Mouse (Mus musculus): ENCODE results near the gene Slain1. TPM values are rescaled to one million over a fixed set of nuclear protein-coding genes. Genes with fewer than 3 reads are reported as not detected.

Gene Slain1
- polyA plus RNA-seq, 1 experiment: 10.9 TPM

DNA sequence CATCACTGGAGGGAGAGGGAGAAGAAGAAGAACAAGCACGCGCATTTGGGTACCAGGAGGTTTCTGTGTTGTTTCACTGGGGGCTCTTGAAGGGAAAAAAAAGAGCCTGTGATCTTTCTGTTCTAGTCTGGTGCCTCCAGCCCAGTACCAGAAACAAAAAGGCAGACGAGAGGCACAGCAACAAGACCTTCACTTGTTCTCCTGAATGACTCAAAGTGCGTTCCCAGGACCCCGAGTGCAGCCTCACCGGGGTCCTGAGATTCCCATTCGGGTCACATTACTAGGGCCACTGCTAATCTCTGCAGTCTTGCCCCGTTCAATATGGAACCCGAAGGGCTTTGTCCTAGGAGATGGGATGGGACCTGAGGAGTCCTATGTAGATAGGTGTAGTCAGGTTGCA, 73.3 kb downstream of the Slain1 start:
- no peaks in the 10 kb centered on the region for H3K36me3 ChIP-seq (ENCODE audit: control insufficient read depth, insufficient read depth, low read length)
- no peak overlapping the region for H3K27ac ChIP-seq (ENCODE audit: control insufficient read depth, insufficient read depth, low read depth, low read length)
- no peaks in the 10 kb centered on the region for H3K27me3 ChIP-seq (ENCODE audit: control insufficient read depth, insufficient read depth, low read length)
- no peak for TF ChIP-seq POLR2A (IDR thresholded peaks at IDR 0.05; ENCODE audit: control insufficient read depth, low read depth, low read length)
- peaks cover 11% of the 10 kb centered on the region for H3K4me1 ChIP-seq (ENCODE audit: control insufficient read depth, insufficient read depth, low read length)
- H3K4me3 ChIP-seq (ENCODE audit: control insufficient read depth, low read depth, low read length): no peak overlapping the region

- TF ChIP-seq CTCF (IDR thresholded peaks at IDR 0.05; ENCODE audit: control insufficient read depth, insufficient read depth, insufficient replicate concordance, low read depth, low read length): no peak
- no peak for TF ChIP-seq POLR2A (IDR thresholded peaks at IDR 0.05; ENCODE audit: control insufficient read depth, low read depth, low read length)
- H3K4me1 ChIP-seq (ENCODE audit: control insufficient read depth, insufficient read depth, low read length): peaks cover 16% of the 10 kb centered on the region
- no peaks in the 10 kb centered on the region for H3K27me3 ChIP-seq (ENCODE audit: control insufficient read depth, insufficient read depth, low read length)
- H3K4me3 ChIP-seq (ENCODE audit: control insufficient read depth, low read depth, low read length): no peak overlapping the region
- H3K27ac ChIP-seq (ENCODE audit: control insufficient read depth, insufficient read depth, low read depth, low read length): no peak overlapping the region
- no peaks in the 10 kb centered on the region for H3K36me3 ChIP-seq (ENCODE audit: control insufficient read depth, insufficient read depth, low read length)
Observed at GRCm38 (mm10) chr14:103723841-103724240, 73.8 kb downstream of the Slain1 start.

- H3K36me3 ChIP-seq (ENCODE audit: control insufficient read depth, insufficient read depth, low read length): no peaks in the 10 kb centered on the region
- H3K4me1 ChIP-seq (ENCODE audit: control insufficient read depth, insufficient read depth, low read length): peaks cover 18% of the 10 kb centered on the region
- H3K27ac ChIP-seq (ENCODE audit: control insufficient read depth, insufficient read depth, low read depth, low read length): peak overlapping the region; percentile 74
- TF ChIP-seq CTCF (IDR thresholded peaks at IDR 0.05; ENCODE audit: control insufficient read depth, insufficient read depth, insufficient replicate concordance, low read depth, low read length) (no peak), POLR2A (IDR thresholded peaks at IDR 0.05; ENCODE audit: control insufficient read depth, low read depth, low read length) (no peak)
- peak overlapping the region; percentile 58 for H3K4me3 ChIP-seq (ENCODE audit: control insufficient read depth, low read depth, low read length)
- no peaks in the 10 kb centered on the region for H3K27me3 ChIP-seq (ENCODE audit: control insufficient read depth, insufficient read depth, low read length)
Observed at GRCm38 (mm10) chr14:103728506-103728905, 78.5 kb downstream of the Slain1 start.

DNA sequence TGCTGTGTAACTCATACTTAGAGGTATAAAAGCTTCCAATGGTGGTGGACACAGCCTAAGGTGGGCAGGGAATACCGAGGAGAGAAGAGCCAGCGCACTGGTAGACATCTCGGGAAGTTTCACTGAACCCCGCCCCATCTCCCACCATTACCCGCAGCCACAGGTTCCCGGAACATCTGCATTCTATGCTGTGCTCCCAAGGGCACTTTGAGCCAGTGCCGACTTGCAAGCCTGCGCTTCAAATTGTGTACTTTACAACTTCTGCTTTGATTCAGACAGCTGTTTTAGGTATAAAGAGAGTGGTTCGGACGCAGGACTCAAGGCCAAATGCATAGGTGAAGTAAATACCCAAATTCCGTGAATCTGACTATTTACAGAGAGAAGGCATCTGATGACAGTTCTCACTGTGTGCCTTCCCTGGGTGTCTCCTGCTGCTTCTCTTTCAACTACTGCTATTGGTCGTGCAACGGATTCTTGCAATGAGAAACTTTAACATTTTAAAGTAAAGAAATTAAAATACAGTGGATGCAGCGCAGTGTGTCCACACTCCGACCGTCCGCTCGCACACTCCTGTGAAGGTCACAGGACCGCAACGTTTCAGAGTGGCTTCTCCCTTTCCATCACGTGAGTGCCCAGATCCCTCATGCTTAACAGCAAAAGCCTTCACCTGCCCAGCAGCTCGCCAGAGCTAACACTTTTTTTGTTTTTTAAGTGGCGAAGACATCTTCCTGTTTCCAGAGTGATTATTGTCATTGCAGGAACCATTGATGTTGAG, 79.1 kb downstream of the Slain1 start:
- peaks cover 18% of the 10 kb centered on the region for H3K4me1 ChIP-seq (ENCODE audit: control insufficient read depth, insufficient read depth, low read length)
- H3K27ac ChIP-seq (ENCODE audit: control insufficient read depth, insufficient read depth, low read depth, low read length): peak overlapping the region; percentile 74
- H3K27me3 ChIP-seq (ENCODE audit: control insufficient read depth, insufficient read depth, low read length): no peaks in the 10 kb centered on the region
- H3K36me3 ChIP-seq (ENCODE audit: control insufficient read depth, insufficient read depth, low read length): no peaks in the 10 kb centered on the region
- no peak for TF ChIP-seq CTCF (IDR thresholded peaks at IDR 0.05; ENCODE audit: control insufficient read depth, insufficient read depth, insufficient replicate concordance, low read depth, low read length)
- TF ChIP-seq POLR2A (IDR thresholded peaks at IDR 0.05; ENCODE audit: control insufficient read depth, low read depth, low read length): no peak
- H3K4me3 ChIP-seq (ENCODE audit: control insufficient read depth, low read depth, low read length): peak overlapping the region; percentile 58

DNA sequence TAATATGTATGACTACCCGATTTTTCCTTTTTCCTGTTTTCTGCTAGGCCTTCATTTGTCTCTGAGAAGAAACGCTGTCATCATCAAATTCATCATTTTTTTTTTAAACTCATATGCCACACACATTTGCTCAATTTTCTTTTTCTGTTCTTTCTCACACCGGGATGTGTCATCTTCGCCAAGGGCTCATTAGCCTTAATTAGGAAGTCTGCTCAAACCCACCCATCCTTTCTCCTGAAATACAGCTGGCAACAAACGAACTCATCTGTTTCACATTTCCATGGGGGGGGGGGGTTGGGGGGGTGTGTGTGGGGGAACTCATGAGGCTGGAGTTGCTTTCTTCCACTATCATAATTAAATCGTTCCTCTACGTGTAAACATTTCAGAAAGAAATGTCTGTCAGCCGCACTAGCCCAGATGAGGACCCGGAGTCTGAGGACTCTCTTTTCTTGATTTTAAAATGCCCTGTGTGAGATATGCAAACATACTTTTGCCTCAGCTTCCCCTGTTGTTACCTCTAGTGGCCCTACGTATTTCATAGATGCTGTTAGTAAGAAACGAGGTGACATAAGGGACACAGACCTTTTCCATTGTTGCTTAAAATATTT, 79.8 kb downstream of the Slain1 start:
- TF ChIP-seq POLR2A (IDR thresholded peaks at IDR 0.05; ENCODE audit: control insufficient read depth, low read depth, low read length): no peak
- TF ChIP-seq CTCF (IDR thresholded peaks at IDR 0.05; ENCODE audit: control insufficient read depth, insufficient read depth, insufficient replicate concordance, low read depth, low read length): no peak

GRCm38 (mm10) chr14:103732626-103733025, 82.6 kb downstream of the Slain1 start:
- no peaks in the 10 kb centered on the region for H3K27me3 ChIP-seq (ENCODE audit: control insufficient read depth, insufficient read depth, low read length)
- H3K27ac ChIP-seq (ENCODE audit: control insufficient read depth, insufficient read depth, low read depth, low read length): no peak overlapping the region
- peaks cover 12% of the 10 kb centered on the region for H3K4me1 ChIP-seq (ENCODE audit: control insufficient read depth, insufficient read depth, low read length)
- no peaks in the 10 kb centered on the region for H3K36me3 ChIP-seq (ENCODE audit: control insufficient read depth, insufficient read depth, low read length)
- no peak overlapping the region for H3K4me3 ChIP-seq (ENCODE audit: control insufficient read depth, low read depth, low read length)
- TF ChIP-seq CTCF (IDR thresholded peaks at IDR 0.05; ENCODE audit: control insufficient read depth, insufficient read depth, insufficient replicate concordance, low read depth, low read length) (peak; percentile 41; the same call in 1 of the 2 replicates), POLR2A (IDR thresholded peaks at IDR 0.05; ENCODE audit: control insufficient read depth, low read depth, low read length) (no peak)

More for the DNA sequence above, 79.8 kb downstream of the Slain1 start:
- Histone ChIP-seq H3K27me3 (ENCODE audit: control insufficient read depth, insufficient read depth, low read length) (no peaks in the 10 kb centered on the region), H3K4me3 (ENCODE audit: control insufficient read depth, low read depth, low read length) (no peak overlapping the region; the same call in 1 of the 2 replicates), H3K4me1 (ENCODE audit: control insufficient read depth, insufficient read depth, low read length) (peaks cover 18% of the 10 kb centered on the region), H3K36me3 (ENCODE audit: control insufficient read depth, insufficient read depth, low read length) (no peaks in the 10 kb centered on the region), H3K27ac (ENCODE audit: control insufficient read depth, insufficient read depth, low read depth, low read length) (no peak overlapping the region)

DNA sequence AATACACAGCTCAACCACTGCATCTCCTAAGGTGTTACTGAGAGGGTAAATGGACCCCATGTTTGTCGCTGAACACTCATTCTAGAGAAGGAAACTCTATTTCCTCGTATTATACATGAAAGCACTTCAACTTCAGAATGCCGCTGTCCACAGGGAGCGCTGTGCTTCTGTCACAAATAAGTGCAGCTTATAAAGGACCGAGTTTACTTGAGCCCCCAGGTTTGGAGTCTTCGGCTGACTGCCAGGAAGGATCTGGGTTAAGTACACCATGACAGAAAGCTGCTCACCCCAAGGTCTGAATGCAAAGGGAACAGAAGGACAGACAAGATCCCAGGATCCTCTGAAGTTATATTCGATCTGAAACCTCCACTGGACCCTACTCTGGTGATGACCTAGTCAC, 91.2 kb downstream of the Slain1 start:
- TF ChIP-seq CTCF (IDR thresholded peaks at IDR 0.05; ENCODE audit: control insufficient read depth, insufficient read depth, insufficient replicate concordance, low read depth, low read length) (no peak), POLR2A (IDR thresholded peaks at IDR 0.05; ENCODE audit: control insufficient read depth, low read depth, low read length) (no peak)

More for the DNA sequence above, 91.2 kb downstream of the Slain1 start:
- no peak overlapping the region for H3K4me3 ChIP-seq (ENCODE audit: control insufficient read depth, low read depth, low read length)
- no peaks in the 10 kb centered on the region for H3K27me3 ChIP-seq (ENCODE audit: control insufficient read depth, insufficient read depth, low read length)
- H3K27ac ChIP-seq (ENCODE audit: control insufficient read depth, insufficient read depth, low read depth, low read length): no peak overlapping the region
- H3K4me1 ChIP-seq (ENCODE audit: control insufficient read depth, insufficient read depth, low read length): no peaks in the 10 kb centered on the region
- no peaks in the 10 kb centered on the region for H3K36me3 ChIP-seq (ENCODE audit: control insufficient read depth, insufficient read depth, low read length)

Measured in testis, adult 2 months (tissue).